Mouse (Mus musculus) ES-Bruce4 (cell line): Measurements from ENCODE around the gene Ccdc180. TPM values are rescaled to one million over a fixed set of nuclear protein-coding genes. Genes with fewer than 3 reads are reported as not detected.

ENCODE experiments used
- H3K27ac ChIP-seq: 2 replicates; pipeline ENCODE4 v1.5.1; 2012; ENCODE audit warnings: low read length, inconsistent platforms; ENCODE audit not compliant: insufficient read depth
- H3K27me3 ChIP-seq: 2 replicates; pipeline ENCODE4 v1.6.1; 2012; ENCODE audit warnings: mild to moderate bottlenecking, low read length, inconsistent platforms; ENCODE audit not compliant: control insufficient read depth, poor library complexity, insufficient read depth, severe bottlenecking
- H3K36me3 ChIP-seq: 2 replicates; pipeline ENCODE4 v1.6.1; 2012; ENCODE audit warnings: inconsistent platforms, mild to moderate bottlenecking, low read length, moderate library complexity; ENCODE audit not compliant: control insufficient read depth, poor library complexity, insufficient read depth, severe bottlenecking
- H3K4me1 ChIP-seq: one replicate; pipeline ENCODE4 v1.8.1; 2011; ENCODE audit warnings: low read length; ENCODE audit not compliant: control insufficient read depth, insufficient read depth
- H3K4me3 ChIP-seq: 2 replicates; pipeline ENCODE4 v1.5.1; 2011; ENCODE audit warnings: low read depth, mild to moderate bottlenecking, low read length
- H3K9ac ChIP-seq: 2 replicates; pipeline ENCODE4 v1.6.1; 2012; ENCODE audit warnings: low read depth, mild to moderate bottlenecking, inconsistent platforms; ENCODE audit not compliant: poor library complexity, severe bottlenecking
- H3K9me3 ChIP-seq: replicated peaks from 2 replicates; pipeline ENCODE4 v1.6.1; 2012; ENCODE audit warnings: mild to moderate bottlenecking, low read length, inconsistent platforms; ENCODE audit not compliant: control insufficient read depth, poor library complexity, insufficient read depth, severe bottlenecking
- CTCF ChIP-seq: IDR thresholded peaks from one replicate; pipeline ENCODE4 v1.8.1; 2011; ENCODE audit warnings: low read depth, low read length
- EP300 ChIP-seq: IDR thresholded peaks from 2 replicates; pipeline ENCODE4 v1.6.1; 2011; ENCODE audit warnings: low read depth, low read length; ENCODE audit not compliant: insufficient read depth
- POLR2A ChIP-seq: IDR thresholded peaks from one replicate; pipeline ENCODE4 v1.8.1; 2011; ENCODE audit warnings: low read length; ENCODE audit not compliant: insufficient read depth
- polyA plus RNA-seq: library from polyadenylated mRNA; stranded (reverse); fragments of >200 nt; gene quantifications from 2 replicates; pipeline ENCODE4 v1.2.4, GENCODE M21; 2011; ENCODE audit warnings: low read depth; ENCODE audit not compliant: missing spikeins, insufficient read depth, insufficient read length

Gene Ccdc180
- 0.21 TPM in 1 of 2 replicates, not detected in the other for polyA plus RNA-seq

DNA sequence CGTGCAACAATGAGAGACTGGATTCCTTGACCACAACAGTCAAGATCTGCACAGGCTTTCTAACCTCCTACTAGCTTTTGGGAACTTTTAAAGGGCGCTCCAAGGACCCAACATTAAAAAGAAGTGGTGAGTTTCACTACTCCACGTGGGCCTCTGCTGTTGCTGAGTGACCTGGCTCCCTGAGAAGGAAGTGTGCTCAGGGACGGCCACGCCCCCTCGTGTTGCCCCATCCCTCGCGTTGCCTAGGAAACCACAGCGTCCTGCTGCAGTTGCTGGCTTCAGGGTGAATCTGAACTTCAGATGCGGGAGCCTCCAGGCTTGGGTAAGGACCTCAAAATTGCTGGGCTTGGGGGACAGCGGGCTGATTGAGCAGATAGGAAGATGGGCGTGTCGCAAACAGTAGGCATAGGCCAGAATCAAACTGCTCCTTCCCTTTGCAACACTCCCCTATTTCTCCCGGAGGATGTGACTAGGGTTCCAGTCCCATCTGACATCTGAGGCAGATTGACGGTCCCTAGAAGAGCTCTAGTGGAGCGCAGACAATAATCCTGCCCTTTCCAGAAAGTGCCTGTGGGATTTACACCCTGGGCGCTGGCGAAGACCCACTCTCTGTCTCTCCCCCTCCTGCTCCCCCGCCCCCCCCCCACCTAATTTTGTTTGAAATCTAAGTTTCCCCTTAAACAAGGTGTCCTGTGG is at the start of gene Ccdc180:
Gene Ccdc180, plus strand, starts transcription at position 238 of the 696 bp plus-strand sequence.
- no peak within 1 kb of the TSS for H3K27ac ChIP-seq
- TF ChIP-seq CTCF = no peak
- TF ChIP-seq POLR2A = no peak
- no peak for TF ChIP-seq EP300
- H3K27me3 ChIP-seq = no peaks in the 10 kb centered on the region
- no peaks in the 10 kb centered on the region for H3K9me3 ChIP-seq
- H3K4me3 ChIP-seq = no peak within 1 kb of the TSS
- H3K9ac ChIP-seq = no peak within 1 kb of the TSS
- no peaks in the 10 kb centered on the region for H3K4me1 ChIP-seq
- no peaks in the 10 kb centered on the region for H3K36me3 ChIP-seq

DNA sequence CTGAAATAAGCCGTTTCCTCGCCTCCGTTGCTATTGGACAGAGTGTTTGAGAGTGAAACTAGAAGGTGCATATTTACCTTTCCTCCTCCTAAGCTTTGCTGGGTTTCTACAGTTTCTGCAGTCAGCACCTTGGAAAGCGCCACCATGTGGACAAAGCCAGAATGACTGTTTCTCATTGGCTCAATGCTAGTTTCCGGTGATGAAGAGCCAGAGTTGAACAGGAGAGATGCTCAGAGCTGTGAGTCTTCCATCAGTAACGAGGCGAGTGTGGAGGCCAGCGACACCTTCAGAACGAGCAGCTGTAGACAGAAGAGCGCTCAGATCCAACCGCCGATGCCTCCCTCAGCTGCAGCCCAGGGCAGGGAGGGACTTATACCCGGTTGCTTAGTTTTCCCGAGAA is 45.7 kb upstream of the Ccdc180 start:
- Histone ChIP-seq H3K9me3 (no peaks in the 10 kb centered on the region), H3K9ac (no peak overlapping the region), H3K4me3 (peak overlapping the region; percentile 38), H3K27me3 (no peaks in the 10 kb centered on the region), H3K27ac (no peak overlapping the region), H3K36me3 (no peaks in the 10 kb centered on the region), H3K4me1 (no peaks in the 10 kb centered on the region)
- TF ChIP-seq CTCF = peak; percentile 13
- TF ChIP-seq EP300 = no peak

DNA sequence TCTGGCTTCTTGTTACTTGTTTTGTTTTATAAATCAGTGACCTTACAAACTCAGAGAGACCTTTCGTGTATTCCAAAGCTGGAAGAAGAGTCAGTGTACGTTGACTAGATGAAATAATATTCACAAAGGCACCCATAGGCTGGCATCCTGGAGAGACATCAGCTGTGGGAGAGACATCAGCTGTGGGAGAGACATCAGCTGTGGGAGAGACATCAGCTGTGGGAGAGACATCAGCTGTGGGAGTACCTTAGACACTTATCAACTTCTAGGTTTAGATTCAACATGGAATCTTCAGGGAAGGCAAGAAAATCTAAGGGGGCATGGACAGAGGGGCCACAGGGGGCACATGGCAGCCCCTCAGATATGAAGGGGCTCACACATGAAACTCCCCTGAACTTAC is 43.8 kb upstream of the Ccdc180 start:
- H3K4me1 ChIP-seq = no peaks in the 10 kb centered on the region
- H3K9ac ChIP-seq = no peak overlapping the region
- no peak overlapping the region for H3K27ac ChIP-seq
- no peak overlapping the region for H3K4me3 ChIP-seq
- H3K27me3 ChIP-seq = no peaks in the 10 kb centered on the region
- H3K9me3 ChIP-seq = no peaks in the 10 kb centered on the region
- no peaks in the 10 kb centered on the region for H3K36me3 ChIP-seq
- TF ChIP-seq POLR2A (no peak), EP300 (no peak), CTCF (no peak)

DNA sequence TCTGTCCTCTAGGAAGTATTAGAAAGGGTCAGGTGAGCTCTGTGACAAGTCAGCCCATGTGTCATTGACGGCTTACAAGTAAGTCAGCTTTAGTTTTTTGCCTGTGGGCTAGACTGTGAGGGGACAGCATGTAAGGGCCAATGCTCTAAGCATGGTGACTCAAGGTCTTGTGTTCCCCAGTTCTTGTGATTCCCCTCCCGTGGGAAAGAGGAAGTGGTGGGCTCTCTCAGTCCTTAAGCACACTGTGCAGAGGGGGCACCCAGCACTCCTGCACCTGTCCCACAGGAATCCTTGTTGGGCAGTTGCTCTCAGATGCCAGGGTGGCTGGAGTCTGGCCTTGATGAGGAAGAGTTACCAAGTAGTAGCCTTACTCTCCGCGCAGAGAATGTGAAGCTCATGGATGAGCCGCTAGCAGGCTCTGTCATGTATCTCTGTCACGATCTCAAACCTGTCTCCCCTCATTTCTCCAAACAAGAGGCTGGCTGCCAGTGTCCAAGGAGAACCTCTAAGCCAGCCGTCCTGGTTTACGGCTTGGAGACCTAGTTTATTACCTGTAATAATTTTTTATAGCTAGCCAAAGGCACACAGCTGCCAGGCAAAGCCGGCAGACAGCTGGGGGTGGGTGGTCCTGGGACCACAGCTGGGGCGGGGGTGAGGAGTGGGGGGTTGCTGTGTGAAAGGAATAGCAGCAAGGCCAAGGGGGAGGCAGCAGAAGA is 41.8 kb upstream of the Ccdc180 start, which contains the start of gene Stra6l:
Gene Stra6l, plus strand, starts transcription at position 556 of the 716 bp plus-strand sequence.
- H3K9ac ChIP-seq = no peak within 1 kb of the TSS
- no peaks in the 10 kb centered on the region for H3K9me3 ChIP-seq
- no peaks in the 10 kb centered on the region for H3K36me3 ChIP-seq
- H3K4me3 ChIP-seq = no peak within 1 kb of the TSS
- H3K27me3 ChIP-seq = no peaks in the 10 kb centered on the region
- no peak within 1 kb of the TSS for H3K27ac ChIP-seq
- TF ChIP-seq POLR2A (no peak), CTCF (no peak), EP300 (no peak)
- peaks cover 3% of the 10 kb centered on the region for H3K4me1 ChIP-seq

DNA sequence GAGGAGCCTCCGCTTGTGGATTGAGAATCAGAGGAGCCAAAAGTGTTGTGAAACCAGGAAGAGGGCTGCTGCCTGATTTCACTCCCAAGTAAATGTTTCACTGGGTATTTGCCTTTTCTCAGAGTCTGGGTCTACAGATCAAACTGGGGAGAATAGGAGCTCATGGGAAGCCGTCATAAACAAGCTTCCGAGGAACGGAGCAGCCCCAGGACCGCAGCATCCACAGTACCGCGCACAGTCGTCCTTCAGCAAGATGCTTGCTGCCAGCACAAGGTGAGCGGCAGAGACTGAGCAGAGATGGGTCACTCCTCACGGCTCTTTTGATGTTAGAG is 41.3 kb upstream of the Ccdc180 start:
- no peaks in the 10 kb centered on the region for H3K36me3 ChIP-seq
- no peak overlapping the region for H3K9ac ChIP-seq
- no peak overlapping the region for H3K27ac ChIP-seq
- no peaks in the 10 kb centered on the region for H3K27me3 ChIP-seq
- H3K9me3 ChIP-seq = no peaks in the 10 kb centered on the region
- peaks cover 3% of the 10 kb centered on the region for H3K4me1 ChIP-seq
- no peak for TF ChIP-seq CTCF
- no peak for TF ChIP-seq EP300
- no peak for TF ChIP-seq POLR2A
- H3K4me3 ChIP-seq = no peak overlapping the region

DNA sequence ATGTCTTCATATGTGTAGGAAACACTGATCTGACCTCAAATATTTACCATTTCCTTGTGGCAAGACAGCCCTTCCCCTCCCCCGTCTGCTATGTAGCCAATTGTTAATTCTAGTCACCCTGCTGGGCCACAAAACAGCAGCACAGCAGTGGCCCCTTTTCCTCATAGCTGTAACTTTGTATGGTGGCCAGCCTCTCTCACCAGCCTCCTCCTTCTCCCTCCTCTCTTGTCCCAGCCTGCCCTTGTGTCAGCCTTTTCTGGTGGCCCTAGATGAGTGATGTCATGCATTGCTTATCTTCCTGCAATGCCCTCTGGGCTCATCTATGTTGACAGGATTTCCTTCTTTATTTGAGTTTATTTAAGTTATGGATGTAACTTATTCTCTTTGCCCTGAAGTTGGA is 40.7 kb upstream of the Ccdc180 start:
- H3K4me1 ChIP-seq = peaks cover 3% of the 10 kb centered on the region
- no peak overlapping the region for H3K27ac ChIP-seq
- no peak overlapping the region for H3K4me3 ChIP-seq
- no peaks in the 10 kb centered on the region for H3K27me3 ChIP-seq
- no peak overlapping the region for H3K9ac ChIP-seq
- no peaks in the 10 kb centered on the region for H3K9me3 ChIP-seq
- TF ChIP-seq POLR2A (no peak), CTCF (no peak), EP300 (no peak)
- H3K36me3 ChIP-seq = no peaks in the 10 kb centered on the region
